Mouse (Mus musculus) heart, embryonic 10.5 days (tissue): ENCODE measurements at regions not wholly inside any gene's neighbourhood (a gene's known extent, or its start where the extent isn't known, plus 50 kb on each side); places are given as distances from the start of the nearest gene placed in this dataset.

Source experiments
- DNase-seq: peaks from one replicate; pipeline ENCODE4 v3.0.0-alpha.2; 2017; ENCODE audit warnings: low spot score
- H3K27ac ChIP-seq: fragments of 300-500 bp; sonication (generic); 2 replicates; pipeline ENCODE4 v1.5.1; 2016; ENCODE audit warnings: mild to moderate bottlenecking
- H3K27me3 ChIP-seq: fragments of 300-500 bp; sonication (generic); 2 replicates; pipeline ENCODE4 v1.6.1; 2016; ENCODE audit warnings: mild to moderate bottlenecking; ENCODE audit not compliant: poor library complexity, insufficient read depth, severe bottlenecking
- H3K36me3 ChIP-seq: fragments of 300-500 bp; sonication (generic); 2 replicates; pipeline ENCODE4 v1.6.1; 2016; ENCODE audit warnings: mild to moderate bottlenecking, moderate library complexity
- H3K4me1 ChIP-seq: fragments of 300-500 bp; sonication (generic); 2 replicates; pipeline ENCODE4 v1.6.1; 2016; ENCODE audit warnings: mild to moderate bottlenecking
- H3K4me3 ChIP-seq: fragments of 300-500 bp; sonication (generic); 2 replicates; pipeline ENCODE4 v1.5.1; 2016; ENCODE audit warnings: mild to moderate bottlenecking, moderate library complexity
- H3K9me3 ChIP-seq: fragments of 300-500 bp; sonication (generic); 2 replicates; pipeline ENCODE4 v1.6.1; 2016; ENCODE audit warnings: mild to moderate bottlenecking, moderate library complexity
- WGBS: fragments of 180-500 bp; shearing (Covaris S2); methylation state at CpG from one replicate; pipeline ENCODE4 v1.1.7; 2016; 5-methylcytosine and 5-hydroxymethylcytosine counted together

- H3K36me3 ChIP-seq = no peaks in the 10 kb centered on the region
- H3K27me3 ChIP-seq = no peaks in the 10 kb centered on the region
- no peak overlapping the region for H3K4me3 ChIP-seq
- 27% methylated on average over 4 of the region's 4 CpGs for WGBS
- 0 out of 2 replicates have a peak overlapping the region, but pooled peaks have one; percentile 11 for H3K27ac ChIP-seq
- H3K4me1 ChIP-seq = peaks cover 18% of the 10 kb centered on the region
- no peaks in the 10 kb centered on the region for H3K9me3 ChIP-seq
- DNase-seq = no peak
These were observed 352.5 kb downstream of the Cbln4 start for GRCm38 (mm10) chr2:171690781-171691180.

GRCm38 (mm10) chr2:171689102-171689501 lies 354.2 kb downstream of the Cbln4 start:
- H3K27me3 ChIP-seq = 0 out of 2 replicates have a peak, but pooled peaks cover 3% of the 10 kb centered on the region
- H3K27ac ChIP-seq = no peak overlapping the region
- no peak overlapping the region for H3K4me3 ChIP-seq
- no peaks in the 10 kb centered on the region for H3K9me3 ChIP-seq
- no peaks in the 10 kb centered on the region for H3K36me3 ChIP-seq
- 9% methylated on average over 4 of the region's 4 CpGs for WGBS
- H3K4me1 ChIP-seq = peaks cover 18% of the 10 kb centered on the region
- no peak for DNase-seq

GRCm38 (mm10) chr2:171677998-171678397 lies 365.3 kb downstream of the Cbln4 start:
- 68% methylated on average over 2 of the region's 2 CpGs for WGBS
- no peak for DNase-seq

GRCm38 (mm10) chr2:171677128-171677527 lies 366.1 kb downstream of the Cbln4 start:
- H3K27ac ChIP-seq = no peak overlapping the region
- H3K9me3 ChIP-seq = no peaks in the 10 kb centered on the region
- H3K4me1 ChIP-seq = no peaks in the 10 kb centered on the region
- H3K36me3 ChIP-seq = no peaks in the 10 kb centered on the region
- no peaks in the 10 kb centered on the region for H3K27me3 ChIP-seq
- WGBS = 84% methylated on average over 7 of the region's 7 CpGs
- DNase-seq = no peak
- no peak overlapping the region for H3K4me3 ChIP-seq

More at GRCm38 (mm10) chr2:171677998-171678397, 365.3 kb downstream of the Cbln4 start:
- Histone ChIP-seq H3K4me1 (no peaks in the 10 kb centered on the region), H3K9me3 (no peaks in the 10 kb centered on the region), H3K27ac (no peak overlapping the region), H3K36me3 (no peaks in the 10 kb centered on the region), H3K27me3 (no peaks in the 10 kb centered on the region), H3K4me3 (no peak overlapping the region)

- Histone ChIP-seq H3K27me3 (no peaks in the 10 kb centered on the region), H3K9me3 (no peaks in the 10 kb centered on the region), H3K4me3 (no peak overlapping the region), H3K4me1 (no peaks in the 10 kb centered on the region), H3K27ac (no peak overlapping the region), H3K36me3 (no peaks in the 10 kb centered on the region)
- no peak for DNase-seq
- 60% methylated on average over 8 of the region's 8 CpGs for WGBS
These were observed 367.2 kb downstream of the Cbln4 start for GRCm38 (mm10) chr2:171676083-171676482.

GRCm38 (mm10) chr2:171675411-171675810 lies 367.9 kb downstream of the Cbln4 start:
- Histone ChIP-seq H3K27me3 (no peaks in the 10 kb centered on the region), H3K4me1 (no peaks in the 10 kb centered on the region), H3K9me3 (no peaks in the 10 kb centered on the region), H3K4me3 (no peak overlapping the region), H3K27ac (no peak overlapping the region), H3K36me3 (no peaks in the 10 kb centered on the region)
- no peak for DNase-seq
- 66% methylated on average over 2 of the region's 2 CpGs for WGBS

GRCm38 (mm10) chr2:171670945-171671547 lies 372.2 kb downstream of the Cbln4 start:
- no peaks in the 10 kb centered on the region for H3K9me3 ChIP-seq
- peaks cover 2% of the 10 kb centered on the region; the same call in 1 of the 2 replicates for H3K4me1 ChIP-seq
- WGBS = 69% methylated on average over 8 of the region's 8 CpGs
- no peaks in the 10 kb centered on the region for H3K27me3 ChIP-seq
- DNase-seq = peak; percentile 73
- no peaks in the 10 kb centered on the region for H3K36me3 ChIP-seq
- H3K4me3 ChIP-seq = no peak overlapping the region
- H3K27ac ChIP-seq = no peak overlapping the region

- Histone ChIP-seq H3K4me1 (peaks cover 2% of the 10 kb centered on the region; the same call in 1 of the 2 replicates), H3K27ac (no peak overlapping the region), H3K27me3 (no peaks in the 10 kb centered on the region), H3K36me3 (no peaks in the 10 kb centered on the region), H3K9me3 (no peaks in the 10 kb centered on the region), H3K4me3 (no peak overlapping the region)
- 36% methylated on average over 4 of the region's 4 CpGs for WGBS
- DNase-seq = peak; percentile 73
These were observed 374.2 kb downstream of the Cbln4 start for GRCm38 (mm10) chr2:171668791-171669645.

GRCm38 (mm10) chr2:171662571-171662970 lies 380.7 kb downstream of the Cbln4 start:
- no peaks in the 10 kb centered on the region for H3K27me3 ChIP-seq
- no peak overlapping the region for H3K4me3 ChIP-seq
- no peaks in the 10 kb centered on the region for H3K9me3 ChIP-seq
- no peak overlapping the region for H3K27ac ChIP-seq
- no peaks in the 10 kb centered on the region for H3K36me3 ChIP-seq
- no peak for DNase-seq
- 0 out of 2 replicates have a peak, but pooled peaks cover 2% of the 10 kb centered on the region for H3K4me1 ChIP-seq
- WGBS = 79% methylated on average over 6 of the region's 6 CpGs

GRCm38 (mm10) chr2:171661896-171662511 lies 381.3 kb downstream of the Cbln4 start:
- Histone ChIP-seq H3K27ac (no peak overlapping the region), H3K4me1 (0 out of 2 replicates have a peak, but pooled peaks cover 6% of the 10 kb centered on the region), H3K9me3 (no peaks in the 10 kb centered on the region), H3K4me3 (no peak overlapping the region), H3K36me3 (no peaks in the 10 kb centered on the region), H3K27me3 (no peaks in the 10 kb centered on the region)
- DNase-seq = no peak
- 78% methylated on average over 8 of the region's 8 CpGs for WGBS

GRCm38 (mm10) chr2:171657125-171657524 lies 386.1 kb downstream of the Cbln4 start:
- Histone ChIP-seq H3K36me3 (no peaks in the 10 kb centered on the region), H3K27me3 (no peaks in the 10 kb centered on the region), H3K4me3 (no peak overlapping the region), H3K9me3 (no peaks in the 10 kb centered on the region), H3K4me1 (0 out of 2 replicates have a peak, but pooled peaks cover 6% of the 10 kb centered on the region), H3K27ac (no peak overlapping the region)
- no peak for DNase-seq
- 38% methylated on average over 7 of the region's 7 CpGs for WGBS

GRCm38 (mm10) chr2:171641730-171642129 lies 401.5 kb downstream of the Cbln4 start:
- DNase-seq = no peak
- Histone ChIP-seq H3K27ac (no peak overlapping the region), H3K4me1 (peaks cover 8% of the 10 kb centered on the region; the same call in 1 of the 2 replicates), H3K4me3 (no peak overlapping the region), H3K27me3 (no peaks in the 10 kb centered on the region), H3K36me3 (no peaks in the 10 kb centered on the region), H3K9me3 (no peaks in the 10 kb centered on the region)
- WGBS = 84% methylated on average over 4 of the region's 4 CpGs

- H3K27ac ChIP-seq = no peak overlapping the region
- no peaks in the 10 kb centered on the region for H3K36me3 ChIP-seq
- no peaks in the 10 kb centered on the region for H3K9me3 ChIP-seq
- H3K27me3 ChIP-seq = no peaks in the 10 kb centered on the region
- no peak for DNase-seq
- 78% methylated on average over 9 of the region's 9 CpGs for WGBS
- peaks cover 8% of the 10 kb centered on the region; the same call in 1 of the 2 replicates for H3K4me1 ChIP-seq
- no peak overlapping the region for H3K4me3 ChIP-seq
These were observed 402.8 kb downstream of the Cbln4 start for GRCm38 (mm10) chr2:171640478-171640877.
